Mouse (Mus musculus) forebrain, embryonic 13.5 days (tissue): ENCODE measurements around the gene Olfr461. TPM values are rescaled to one million over a fixed set of nuclear protein-coding genes. Genes with fewer than 3 reads are reported as not detected.

ENCODE experiments used
- polyA plus RNA-seq: library from polyadenylated mRNA; unstranded; fragments of >200 nt; fragmentation: Nextera tagmentation; extraction: Ambion mirVana; gene quantifications from 2 replicates; pipeline ENCODE4 v1.2.1, GENCODE M21; 2015

The Olfr461 gene
- polyA plus RNA-seq, 1 experiment from 2014 or later, result 0.22 TPM

Other genes with a start within 250 kb of the Olfr461 start
- gene Agk, start 229.9 kb downstream of the Olfr461 start, polyA plus RNA-seq, result 39.4 and 43.5 TPM in 2 replicates
- gene E330009J07Rik, start 118.9 kb downstream of the Olfr461 start, polyA plus RNA-seq, result 32.1 and 39.5 TPM in 2 replicates
- gene Wee2, start 116.0 kb downstream of the Olfr461 start, polyA plus RNA-seq, result 0.08 and 0.10 TPM in 2 replicates
- gene Ssbp1, start 83.7 kb downstream of the Olfr461 start, polyA plus RNA-seq, result 184 and 193 TPM in 2 replicates
- gene Tas2r137, start 63.8 kb downstream of the Olfr461 start, polyA plus RNA-seq, result 0.21 TPM in 1 of 2 replicates, not detected in the other
- 0.22 TPM in 1 of 2 replicates, not detected in the other for gene Tas2r108, start 61.5 kb downstream of the Olfr461 start, polyA plus RNA-seq
- gene Prss37, start 35.5 kb downstream of the Olfr461 start, polyA plus RNA-seq, result not detected in 2 replicates
- gene Olfr460, start 14.4 kb upstream of the Olfr461 start, polyA plus RNA-seq, result not detected in 2 replicates
- 0.40 and 0.41 TPM in 2 replicates for gene Clec5a, start 30.8 kb upstream of the Olfr461 start, polyA plus RNA-seq
- not detected in 2 replicates for gene Tas2r138, start 58.3 kb upstream of the Olfr461 start, polyA plus RNA-seq
- gene Mgam, start 73.8 kb upstream of the Olfr461 start, polyA plus RNA-seq, result 0.06 TPM in 1 of 2 replicates, not detected in the other